ENCODE assay signal across 26 mouse cellular contexts in the genomic region with DNA sequence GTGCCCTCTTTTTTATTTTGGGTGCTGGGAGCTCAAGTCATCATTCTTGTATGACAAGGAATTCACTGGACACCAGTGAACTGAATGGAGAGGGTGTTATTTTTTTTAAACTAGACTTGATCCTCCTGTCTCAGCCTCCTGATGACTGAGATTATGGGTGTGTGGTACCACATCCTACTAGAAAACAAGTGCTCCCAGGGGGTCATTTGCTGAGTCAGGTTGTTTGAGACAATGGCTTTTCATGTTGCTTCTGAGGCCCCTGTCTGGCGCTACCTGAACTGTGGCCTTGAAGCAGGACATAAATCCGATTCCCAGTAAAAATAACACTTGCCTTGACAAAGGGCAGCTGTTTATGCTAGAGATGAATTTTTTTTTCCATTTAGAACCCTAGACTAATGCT. TPM values are rescaled to one million over a fixed set of nuclear protein-coding genes. Genes with fewer than 3 reads are reported as not detected.
"Had no signal": no experiment of that assay in that cellular context is flagged by ENCODE, and none has a peak within 500 bp of the region (broad histone marks: within the 10 kb centered on the region; RNA-seq: fewer than 3 reads in every experiment).

No protein-coding gene starts in this region.

- H3K9me3 ChIP-seq: embryonic facial prominence, embryonic 10.5 days; embryonic facial prominence, embryonic 12.5 days; embryonic facial prominence, embryonic 13.5 days; embryonic facial prominence, embryonic 15.5 days; forebrain, embryonic 10.5 days; forebrain, embryonic 12.5 days; forebrain, embryonic 13.5 days; forebrain, embryonic 15.5 days had no signal

- H3K9ac ChIP-seq: embryonic facial prominence, embryonic 12.5 days; embryonic facial prominence, embryonic 13.5 days; embryonic facial prominence, embryonic 15.5 days; forebrain, embryonic 12.5 days; forebrain, embryonic 13.5 days; forebrain, embryonic 15.5 days; forebrain, postnatal 0 days had no signal

- DNase-seq: cerebellum, adult 9-11 months; cerebellum, postnatal 10 days; cerebellum, postnatal 14 days; cerebellum, postnatal 25 days; cerebellum, postnatal 36 days; embryo, embryonic 11 days; forebrain, postnatal 0 days; gastrocnemius, adult 2 months; gastrocnemius, postnatal 10 days; gastrocnemius, postnatal 14 days; gastrocnemius, postnatal 25 days; gastrocnemius, postnatal 36 days; heart, adult 11 months; heart, adult 18-20 months; heart, adult 2 months had no signal

- H3K4me3 ChIP-seq: embryonic facial prominence, embryonic 10.5 days; embryonic facial prominence, embryonic 12.5 days; embryonic facial prominence, embryonic 13.5 days; embryonic facial prominence, embryonic 15.5 days; erythroblast, embryonic 14.5 days; forebrain, embryonic 10.5 days; forebrain, embryonic 12.5 days; forebrain, embryonic 13.5 days; forebrain, embryonic 15.5 days; gastrocnemius, adult 2 months; heart, adult 2 months had no signal

- H3K4me2 ChIP-seq: embryonic facial prominence, embryonic 12.5 days; embryonic facial prominence, embryonic 13.5 days; embryonic facial prominence, embryonic 15.5 days; forebrain, embryonic 12.5 days; forebrain, embryonic 13.5 days; forebrain, embryonic 15.5 days had no signal

- H3K4me1 ChIP-seq: embryonic facial prominence, embryonic 10.5 days; embryonic facial prominence, embryonic 12.5 days; embryonic facial prominence, embryonic 13.5 days; embryonic facial prominence, embryonic 15.5 days; forebrain, embryonic 10.5 days; forebrain, embryonic 12.5 days; forebrain, embryonic 13.5 days; forebrain, embryonic 15.5 days had no signal

- H3K27me3 ChIP-seq: embryonic facial prominence, embryonic 12.5 days; embryonic facial prominence, embryonic 13.5 days; embryonic facial prominence, embryonic 15.5 days; forebrain, embryonic 12.5 days; forebrain, embryonic 13.5 days; forebrain, embryonic 15.5 days had no signal

- ATAC-seq: forebrain, embryonic 13.5 days; forebrain, embryonic 14.5 days; forebrain, embryonic 15.5 days; forebrain, embryonic 16.5 days; forebrain, postnatal 0 days had no signal

- H3K27ac ChIP-seq: embryonic facial prominence, embryonic 10.5 days; embryonic facial prominence, embryonic 12.5 days; embryonic facial prominence, embryonic 13.5 days; embryonic facial prominence, embryonic 15.5 days; forebrain, embryonic 10.5 days; forebrain, embryonic 12.5 days; forebrain, embryonic 13.5 days; forebrain, embryonic 15.5 days; gastrocnemius, adult 2 months; heart, adult 2 months had no signal

RNA-seq across cellular contexts. Expression of a gene that starts 0.8 kb away (rescaled TPM):
- polyA plus RNA-seq: erythroblast, embryonic 14.5 days had no signal
